Mouse (Mus musculus) heart, postnatal 4 days (tissue): ENCODE data around the gene Usp35. TPM values are rescaled to one million over a fixed set of nuclear protein-coding genes. Genes with fewer than 3 reads are reported as not detected.

Source experiments
- DNase-seq: peaks from one replicate; pipeline ENCODE4 v3.0.0; 2021
- total RNA-seq, 2 experiments: library from RNA; stranded (reverse); gene quantifications; 2 replicates each; pipeline ENCODE4 v1.2.3; 2021

The Usp35 gene
- total RNA-seq, result 1 to 10 TPM in 1 of 2 experiments, under 1 TPM in 1; 0.60 to 1.5 TPM

GRCm38 (mm10) chr7:97331726-97332666 lies at the start of gene Usp35, which contains the start of gene Kctd21:
TSS of gene Usp35 (minus strand) at chr7:97332020.
TSS of gene Kctd21 (plus strand) at chr7:97332327.
- peak; percentile 96 for DNase-seq

GRCm38 (mm10) chr7:97380500-97381123 lies 48.8 kb upstream of the Usp35 start:
- no peak for DNase-seq

- no peak for DNase-seq
Observed at GRCm38 (mm10) chr7:97379304-97379703, 47.5 kb upstream of the Usp35 start.

- no peak for DNase-seq
Observed at GRCm38 (mm10) chr7:97375906-97376305, 44.1 kb upstream of the Usp35 start.

GRCm38 (mm10) chr7:97375101-97375500 lies 43.3 kb upstream of the Usp35 start:
- no peak for DNase-seq

- DNase-seq, result no peak
Observed at GRCm38 (mm10) chr7:97365887-97366286, 34.1 kb upstream of the Usp35 start.

- DNase-seq, result peak; percentile 56
Observed at GRCm38 (mm10) chr7:97361467-97361866, 29.6 kb upstream of the Usp35 start.

GRCm38 (mm10) chr7:97360955-97361354 lies 29.1 kb upstream of the Usp35 start:
- DNase-seq, result no peak

- DNase-seq, result no peak
Observed at GRCm38 (mm10) chr7:97360166-97360565, 28.3 kb upstream of the Usp35 start.

GRCm38 (mm10) chr7:97358347-97358746 lies 26.5 kb upstream of the Usp35 start:
- DNase-seq, result no peak

GRCm38 (mm10) chr7:97357840-97358239 lies 26.0 kb upstream of the Usp35 start:
- no peak for DNase-seq

- peak; percentile 27 for DNase-seq
Observed at GRCm38 (mm10) chr7:97356875-97357276, 25.1 kb upstream of the Usp35 start.

- DNase-seq, result no peak
Observed at GRCm38 (mm10) chr7:97356253-97356652, 24.4 kb upstream of the Usp35 start.

GRCm38 (mm10) chr7:97355068-97355841 lies 23.4 kb upstream of the Usp35 start:
- peak; percentile 44 for DNase-seq

GRCm38 (mm10) chr7:97353356-97353755 lies 21.5 kb upstream of the Usp35 start:
- DNase-seq, result no peak

- no peak for DNase-seq
Observed at GRCm38 (mm10) chr7:97351792-97352513, 20.1 kb upstream of the Usp35 start.

- DNase-seq, result no peak
Observed at GRCm38 (mm10) chr7:97350891-97351290, 19.1 kb upstream of the Usp35 start.

GRCm38 (mm10) chr7:97349438-97349837 lies 17.6 kb upstream of the Usp35 start:
- DNase-seq, result no peak

- DNase-seq, result no peak
Observed at GRCm38 (mm10) chr7:97348836-97349235, 17.0 kb upstream of the Usp35 start.

- DNase-seq, result no peak
Observed at GRCm38 (mm10) chr7:97348318-97348717, 16.5 kb upstream of the Usp35 start.

- DNase-seq, result no peak
Observed at GRCm38 (mm10) chr7:97347464-97347863, 15.6 kb upstream of the Usp35 start.

GRCm38 (mm10) chr7:97346822-97347166 lies 15.0 kb upstream of the Usp35 start:
- no peak for DNase-seq
